Mouse (Mus musculus) heart, postnatal 0 days (tissue): ENCODE results near the gene Mif4gd. TPM values are rescaled to one million over a fixed set of nuclear protein-coding genes. Genes with fewer than 3 reads are reported as not detected.

Experiments
- ATAC-seq: fragments of 200-750 bp; cut with Nextera tagmentation; 2 replicates; pipeline ENCODE4 v1.8.0; 2017; ENCODE audit warnings: low read depth, moderate number of reproducible peaks, moderate library complexity; ENCODE audit not compliant: insufficient read depth
- DNase-seq: peaks from one replicate; pipeline ENCODE4 v3.0.0-alpha.2; 2016; ENCODE audit warnings: low spot score
- H3K27ac ChIP-seq: fragments of 300-500 bp; sonication (generic); 2 replicates; pipeline ENCODE4 v1.5.1; 2014; ENCODE audit warnings: low read depth, mild to moderate bottlenecking
- H3K27me3 ChIP-seq: fragments of 300-500 bp; sonication (generic); 2 replicates; pipeline ENCODE4 v1.6.1; 2014; ENCODE audit warnings: low read length, mixed read lengths; ENCODE audit not compliant: control insufficient read depth, insufficient read depth
- H3K36me3 ChIP-seq: fragments of 300-500 bp; sonication (generic); replicated peaks from 2 replicates; pipeline ENCODE4 v1.6.1; 2014; ENCODE audit warnings: low read length, mixed read lengths; ENCODE audit not compliant: control insufficient read depth, insufficient read depth
- H3K4me1 ChIP-seq: fragments of 300-500 bp; sonication (generic); 2 replicates; pipeline ENCODE4 v1.6.1; 2014; ENCODE audit warnings: antibody characterized with exemption; ENCODE audit not compliant: control insufficient read depth, insufficient read depth
- H3K4me2 ChIP-seq: fragments of 300-500 bp; sonication (generic); 2 replicates; pipeline ENCODE4 v1.6.1; 2014; ENCODE audit warnings: low read depth, mild to moderate bottlenecking, low read length, moderate library complexity
- H3K4me3 ChIP-seq: fragments of 300-500 bp; sonication (generic); 2 replicates; pipeline ENCODE4 v1.5.1; 2014; ENCODE audit warnings: low read depth, low read length
- H3K9ac ChIP-seq: fragments of 300-500 bp; sonication (generic); replicated peaks from 2 replicates; pipeline ENCODE4 v1.6.1; 2014; ENCODE audit warnings: low read depth, low read length, mixed read lengths
- H3K9me3 ChIP-seq: fragments of 300-500 bp; sonication (generic); replicated peaks from 2 replicates; pipeline ENCODE4 v1.6.1; 2016; ENCODE audit warnings: low read length; ENCODE audit not compliant: control insufficient read depth
- CTCF ChIP-seq: IDR thresholded peaks from 2 replicates; pipeline ENCODE4 v1.5.1; 2016; ENCODE audit warnings: antibody characterized with exemption, control low read depth, low read depth
- EP300 ChIP-seq: IDR thresholded peaks from 2 replicates; pipeline ENCODE4 v1.6.1; 2016; ENCODE audit warnings: antibody characterized with exemption, low read depth
- WGBS: fragments of 180-500 bp; shearing (Covaris S2); extraction: QIAGEN DNeasy Blood & Tissue Kit; methylation state at CpG from one replicate; pipeline ENCODE4 v1.1.7; 2014; 5-methylcytosine and 5-hydroxymethylcytosine counted together
- polyA plus RNA-seq: library from polyadenylated mRNA; unstranded; fragments of >200 nt; fragmentation: Nextera tagmentation; extraction: Ambion mirVana; gene quantifications from 2 replicates; pipeline ENCODE4 v1.2.1, GENCODE M21; 2015
- total RNA-seq: library from RNA; depleted of rRNA; stranded (reverse); fragments of >200 nt; gene quantifications from 2 replicates; pipeline ENCODE4 v1.2.3, GENCODE M21; 2014; ENCODE audit warnings: low replicate concordance

Gene Mif4gd
- total and polyA plus RNA-seq, 2 experiments from 2014 or later, result 34.1 to 38.4 TPM

GRCm38 (mm10) chr11:115590526-115591075 lies 22.2 kb downstream of the Mif4gd start:
- WGBS, result 79% methylated on average over 2 of the region's 2 CpGs
- no peaks in the 10 kb centered on the region for H3K4me1 ChIP-seq

GRCm38 (mm10) chr11:115587984-115588383 lies 24.8 kb downstream of the Mif4gd start:
- Histone ChIP-seq H3K4me1 (no peaks in the 10 kb centered on the region), H3K9ac (no peak overlapping the region), H3K4me2 (no peak overlapping the region), H3K27ac (no peak overlapping the region), H3K36me3 (peaks cover 94% of the 10 kb centered on the region), H3K9me3 (no peaks in the 10 kb centered on the region), H3K4me3 (no peak overlapping the region), H3K27me3 (no peaks in the 10 kb centered on the region)
- no peak for ATAC-seq
- no peak for DNase-seq
- WGBS, result 87% methylated on average over 9 of the region's 9 CpGs
- TF ChIP-seq EP300 (no peak), CTCF (no peak)

More at GRCm38 (mm10) chr11:115590526-115591075, 22.2 kb downstream of the Mif4gd start:
- DNase-seq (no peak), ATAC-seq (no peak)
- H3K27me3 ChIP-seq, result no peaks in the 10 kb centered on the region
- no peak overlapping the region for H3K9ac ChIP-seq
- H3K9me3 ChIP-seq, result no peaks in the 10 kb centered on the region
- H3K27ac ChIP-seq, result no peak overlapping the region
- TF ChIP-seq EP300, result no peak
- no peak for TF ChIP-seq CTCF
- H3K36me3 ChIP-seq, result peaks cover 89% of the 10 kb centered on the region
- H3K4me3 ChIP-seq, result no peak overlapping the region
- H3K4me2 ChIP-seq, result no peak overlapping the region

- H3K4me1 ChIP-seq, result no peaks in the 10 kb centered on the region
- H3K36me3 ChIP-seq, result peaks cover 94% of the 10 kb centered on the region
- DNase-seq (no peak), ATAC-seq (no peak)
- H3K4me3 ChIP-seq, result no peak overlapping the region
- no peak overlapping the region for H3K27ac ChIP-seq
- H3K9me3 ChIP-seq, result no peaks in the 10 kb centered on the region
- H3K4me2 ChIP-seq, result no peak overlapping the region
- 77% methylated on average over 9 of the region's 9 CpGs for WGBS
- H3K9ac ChIP-seq, result no peak overlapping the region
- no peaks in the 10 kb centered on the region for H3K27me3 ChIP-seq
- TF ChIP-seq EP300 (no peak), CTCF (no peak)
Measured at GRCm38 (mm10) chr11:115586403-115586802, 26.4 kb downstream of the Mif4gd start.

GRCm38 (mm10) chr11:115585573-115586100 lies 27.1 kb downstream of the Mif4gd start:
- DNase-seq (no peak), ATAC-seq (no peak)
- Histone ChIP-seq H3K36me3 (peaks cover 95% of the 10 kb centered on the region), H3K27me3 (no peaks in the 10 kb centered on the region), H3K9me3 (no peaks in the 10 kb centered on the region), H3K4me2 (no peak overlapping the region), H3K4me1 (no peaks in the 10 kb centered on the region), H3K4me3 (no peak overlapping the region), H3K27ac (no peak overlapping the region), H3K9ac (no peak overlapping the region)
- WGBS, result 89% methylated on average over 7 of the region's 7 CpGs
- TF ChIP-seq EP300 (no peak), CTCF (no peak)

DNA sequence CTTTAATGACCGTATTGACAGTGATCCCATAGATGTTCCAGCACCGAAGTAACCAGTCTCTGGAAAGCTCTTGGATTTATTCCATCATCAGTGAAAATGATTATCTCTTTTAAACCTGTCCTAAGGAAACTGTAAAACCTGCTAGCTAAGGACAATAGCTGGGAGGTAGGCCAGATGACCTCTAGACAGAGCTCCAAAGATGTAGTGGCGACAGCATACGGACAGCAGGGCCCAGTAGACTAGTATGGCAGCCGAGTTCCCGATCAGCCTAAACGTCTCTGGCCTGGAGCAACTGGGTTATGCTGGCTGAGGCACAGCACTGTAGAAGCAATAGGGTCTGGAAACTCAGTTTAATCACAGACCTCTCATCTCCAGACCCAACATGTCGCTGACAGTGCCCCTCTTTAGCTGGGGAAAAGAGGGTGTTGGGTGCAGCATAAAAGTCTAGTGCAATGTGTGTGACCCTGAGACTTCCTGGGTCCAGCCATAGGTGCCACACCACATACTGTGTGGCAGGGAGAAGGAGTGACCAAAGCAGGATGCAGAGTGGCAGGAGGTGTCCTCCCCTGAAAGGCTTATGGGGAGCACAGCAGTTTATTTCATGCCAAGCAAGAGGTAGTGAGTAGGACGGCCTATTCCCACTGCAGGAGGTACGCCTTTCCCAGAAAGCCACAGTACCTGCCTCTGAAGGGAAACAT lies 28.2 kb downstream of the Mif4gd start:
- TF ChIP-seq CTCF, result no peak
- no peak for TF ChIP-seq EP300
- 80% methylated on average over 10 of the region's 10 CpGs for WGBS
- peaks cover 92% of the 10 kb centered on the region for H3K36me3 ChIP-seq

More for the DNA sequence above, 28.2 kb downstream of the Mif4gd start:
- H3K4me2 ChIP-seq, result no peak overlapping the region
- H3K4me3 ChIP-seq, result no peak overlapping the region
- ATAC-seq, result no peak
- no peaks in the 10 kb centered on the region for H3K9me3 ChIP-seq
- H3K27ac ChIP-seq, result no peak overlapping the region
- H3K4me1 ChIP-seq, result no peaks in the 10 kb centered on the region
- H3K27me3 ChIP-seq, result no peaks in the 10 kb centered on the region
- H3K9ac ChIP-seq, result no peak overlapping the region
- no peak for DNase-seq
